Mouse (Mus musculus) gastrocnemius, postnatal 36 days (tissue): ENCODE data around the gene Asb6. TPM values are rescaled to one million over a fixed set of nuclear protein-coding genes. Genes with fewer than 3 reads are reported as not detected.

Source experiments
- total RNA-seq, 2 experiments: library from RNA; stranded (reverse); gene quantifications; 2 replicates each; pipeline ENCODE4 v1.2.3; 2021

Gene Asb6
- total RNA-seq, 2 experiments from 2014 or later: 6.6 to 7.6 TPM

Other genes starting within 250 kb of the Asb6 start
- gene Cstad, start 235.3 kb downstream of the Asb6 start, total RNA-seq: 1 to 10 TPM; 2.5 to 3.4 TPM
- gene 1700001O22Rik, start 26.7 kb downstream of the Asb6 start, total RNA-seq: 1 to 10 TPM; 1.3 to 5.3 TPM
- gene Ntmt1, start 22.5 kb downstream of the Asb6 start, total RNA-seq: 10 to 100 TPM; 13.0 to 15.9 TPM
- 1 to 10 TPM; 1.9 to 2.4 TPM for gene Prrx2, start 4.6 kb upstream of the Asb6 start, total RNA-seq
- 1 to 10 TPM; 3.0 to 6.5 TPM for gene Ptges, start 99.5 kb upstream of the Asb6 start, total RNA-seq
- 10 to 100 TPM; 19.0 to 22.7 TPM for gene Tor1b, start 122.6 kb upstream of the Asb6 start, total RNA-seq
- gene Tor1a, start 137.6 kb upstream of the Asb6 start, total RNA-seq: 1 to 10 TPM; 4.1 to 5.1 TPM
- gene BC005624, start 151.9 kb upstream of the Asb6 start, total RNA-seq: 10 to 100 TPM; 19.8 to 22.8 TPM
- 1 to 10 TPM; 6.6 to 8.7 TPM for gene Usp20, start 151.9 kb upstream of the Asb6 start, total RNA-seq